Mouse (Mus musculus) neural tube, embryonic 14.5 days (tissue): ENCODE results near the gene Gramd1b. TPM values are rescaled to one million over a fixed set of nuclear protein-coding genes. Genes with fewer than 3 reads are reported as not detected.
A peak's percentile ranks its signal among the peaks of the same experiment; 100 is the strongest.

Experiments
- ATAC-seq: fragments of 200-750 bp; cut with Nextera tagmentation; 2 replicates; pipeline ENCODE4 v1.8.0; 2017; ENCODE audit warnings: low read depth, mild to moderate bottlenecking, moderate TSS enrichment, moderate library complexity
- H3K27ac ChIP-seq: fragments of 300-500 bp; sonication (generic); 2 replicates; pipeline ENCODE4 v1.5.1; 2014; ENCODE audit warnings: low read depth, mild to moderate bottlenecking, control low read depth, low read length, moderate library complexity, mixed read lengths
- H3K27me3 ChIP-seq: fragments of 300-500 bp; sonication (generic); 2 replicates; pipeline ENCODE4 v1.6.1; 2014; ENCODE audit warnings: low read length; ENCODE audit not compliant: control insufficient read depth, insufficient read depth
- H3K36me3 ChIP-seq: fragments of 300-500 bp; sonication (generic); 2 replicates; pipeline ENCODE4 v1.6.1; 2014; ENCODE audit warnings: low read length, mixed read lengths; ENCODE audit not compliant: control insufficient read depth, insufficient read depth
- H3K4me1 ChIP-seq: fragments of 300-500 bp; sonication (generic); 2 replicates; pipeline ENCODE4 v1.6.1; 2014; ENCODE audit warnings: low read length; ENCODE audit not compliant: control insufficient read depth, insufficient read depth
- H3K4me2 ChIP-seq: fragments of 300-500 bp; sonication (generic); 2 replicates; pipeline ENCODE4 v1.6.1; 2014; ENCODE audit warnings: mild to moderate bottlenecking, low read depth, low read length, control low read depth
- H3K4me3 ChIP-seq: fragments of 300-500 bp; sonication (generic); 2 replicates; pipeline ENCODE4 v1.5.1; 2014; ENCODE audit warnings: low read depth, low read length, control low read depth, mixed read lengths
- H3K9ac ChIP-seq: fragments of 300-500 bp; sonication (generic); replicated peaks from 2 replicates; pipeline ENCODE4 v1.6.1; 2014; ENCODE audit warnings: low read depth, mild to moderate bottlenecking, control low read depth, low read length, mixed read lengths
- H3K9me3 ChIP-seq: fragments of 300-500 bp; sonication (generic); 2 replicates; pipeline ENCODE4 v1.6.1; 2016; ENCODE audit warnings: low read length; ENCODE audit not compliant: control insufficient read depth
- WGBS: fragments of 180-500 bp; shearing (Covaris S2); extraction: QIAGEN DNeasy Blood & Tissue Kit; methylation state at CpG from one replicate; pipeline ENCODE4 v1.1.7; 2014; 5-methylcytosine and 5-hydroxymethylcytosine counted together
- polyA plus RNA-seq: library from polyadenylated mRNA; unstranded; fragments of >200 nt; fragmentation: Nextera tagmentation; extraction: Ambion mirVana; gene quantifications from 2 replicates; pipeline ENCODE4 v1.2.1, GENCODE M21; 2014

Gene Gramd1b
- polyA plus RNA-seq, 1 experiment from 2014 or later: 13.9 TPM

DNA sequence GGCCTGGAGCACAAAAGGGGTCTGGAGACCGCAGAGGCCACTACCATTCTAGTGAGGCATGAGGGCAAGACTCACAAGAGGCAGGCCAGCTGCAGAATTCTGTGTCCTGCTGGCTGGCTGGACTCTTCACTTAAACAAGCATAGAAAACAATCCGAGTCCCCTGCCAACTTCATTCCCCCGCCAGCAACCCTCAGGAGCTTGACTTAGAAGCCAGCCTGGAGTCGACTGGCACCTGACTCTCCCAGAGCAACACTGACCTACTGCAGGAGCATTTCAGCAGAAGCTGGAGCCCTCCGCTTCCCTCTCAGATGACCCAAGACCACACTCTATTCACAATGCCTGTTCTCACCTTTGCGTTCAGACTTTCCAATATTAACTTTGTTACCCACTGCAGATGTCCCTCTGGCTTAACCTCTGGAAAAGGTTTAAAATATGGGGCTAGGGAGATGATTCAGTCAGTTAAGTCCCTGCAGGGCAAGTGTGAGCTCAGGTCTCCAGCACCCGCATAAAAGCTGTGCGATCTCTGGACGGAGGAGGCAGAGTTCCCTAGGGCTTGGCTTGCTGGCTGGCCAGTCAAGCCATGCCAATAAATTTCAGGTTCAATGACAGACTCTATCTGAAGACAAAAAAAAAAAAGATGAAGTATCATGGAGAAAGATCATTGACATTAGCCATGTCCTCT lies 104.8 kb downstream of the Gramd1b start:
- H3K9ac ChIP-seq: no peak overlapping the region
- H3K27ac ChIP-seq: no peak overlapping the region
- no peaks in the 10 kb centered on the region for H3K4me1 ChIP-seq
- ATAC-seq: no peak
- H3K36me3 ChIP-seq: no peaks in the 10 kb centered on the region
- no peak overlapping the region for H3K4me2 ChIP-seq
- H3K4me3 ChIP-seq: no peak overlapping the region
- H3K27me3 ChIP-seq: no peaks in the 10 kb centered on the region
- WGBS: 85% methylated on average over 9 of the region's 9 CpGs
- no peaks in the 10 kb centered on the region for H3K9me3 ChIP-seq

DNA sequence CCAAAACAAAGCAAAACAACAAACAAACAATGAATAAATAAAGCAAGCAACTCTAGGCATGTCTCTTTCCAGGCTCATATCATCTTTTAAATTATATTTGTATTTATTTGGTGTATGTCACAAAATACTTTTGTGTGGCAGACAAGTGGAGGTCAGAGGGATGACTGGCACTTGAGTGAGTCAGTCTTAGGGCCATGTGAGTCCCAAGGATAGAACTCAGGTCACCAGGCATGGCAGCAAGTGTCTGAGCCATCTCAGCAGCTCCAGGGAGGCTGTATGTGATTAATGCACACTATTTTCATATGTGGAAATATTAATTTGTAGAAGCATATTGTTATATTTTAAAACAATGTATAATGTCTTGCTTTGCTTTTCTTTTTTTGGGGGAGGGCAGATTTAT lies 106.3 kb downstream of the Gramd1b start:
- Histone ChIP-seq H3K27ac (no peak overlapping the region), H3K9me3 (no peaks in the 10 kb centered on the region), H3K9ac (no peak overlapping the region), H3K4me1 (no peaks in the 10 kb centered on the region), H3K4me2 (no peak overlapping the region), H3K4me3 (no peak overlapping the region), H3K27me3 (no peaks in the 10 kb centered on the region), H3K36me3 (no peaks in the 10 kb centered on the region)
- ATAC-seq: no peak

GRCm38 (mm10) chr9:40423427-40423867 lies 107.7 kb downstream of the Gramd1b start:
- Histone ChIP-seq H3K9me3 (no peaks in the 10 kb centered on the region), H3K27me3 (no peaks in the 10 kb centered on the region), H3K4me3 (no peak overlapping the region), H3K27ac (no peak overlapping the region), H3K4me1 (no peaks in the 10 kb centered on the region), H3K36me3 (no peaks in the 10 kb centered on the region), H3K9ac (no peak overlapping the region), H3K4me2 (no peak overlapping the region)
- WGBS: 85% methylated on average over 6 of the region's 6 CpGs
- ATAC-seq: no peak

- Histone ChIP-seq H3K9ac (no peak overlapping the region), H3K36me3 (no peaks in the 10 kb centered on the region), H3K27ac (no peak overlapping the region), H3K9me3 (no peaks in the 10 kb centered on the region), H3K4me3 (no peak overlapping the region), H3K4me1 (no peaks in the 10 kb centered on the region), H3K27me3 (no peaks in the 10 kb centered on the region), H3K4me2 (no peak overlapping the region)
- 83% methylated on average over 11 of the region's 11 CpGs for WGBS
- ATAC-seq: no peak
Measured at GRCm38 (mm10) chr9:40422368-40423057, 108.7 kb downstream of the Gramd1b start.

DNA sequence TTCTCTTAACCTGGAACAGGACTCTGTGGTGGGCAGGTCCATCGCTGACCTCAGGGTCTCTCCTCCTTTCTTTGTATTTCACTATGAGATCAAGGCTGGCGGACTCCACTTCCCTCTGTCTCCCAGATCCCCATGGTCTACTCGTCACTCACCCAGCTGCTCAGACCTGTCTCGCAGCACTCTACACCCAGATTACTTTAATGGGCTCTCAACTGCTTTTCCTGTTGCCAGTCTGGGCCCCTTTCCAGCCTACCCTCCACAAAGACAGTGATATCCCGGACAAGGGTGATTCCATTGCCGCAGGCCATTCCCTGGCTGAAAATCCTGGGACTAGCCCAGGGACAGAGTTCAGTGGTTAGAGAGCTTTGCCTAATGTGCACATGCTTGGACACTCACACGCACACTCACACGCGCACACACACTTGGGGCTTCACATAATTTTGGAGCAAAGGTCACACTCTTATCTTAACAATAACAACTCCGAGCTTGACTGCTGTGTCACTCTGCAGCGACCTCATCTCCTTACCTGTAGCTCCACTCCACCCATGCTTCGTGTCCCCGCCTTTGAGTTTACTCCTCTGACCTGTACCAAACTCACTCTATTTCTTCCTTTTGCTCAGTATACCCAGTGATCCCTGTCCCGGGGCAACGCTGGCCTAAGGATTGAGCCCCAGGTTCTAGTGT lies 110.4 kb downstream of the Gramd1b start:
- H3K9me3 ChIP-seq: no peaks in the 10 kb centered on the region
- H3K4me1 ChIP-seq: no peaks in the 10 kb centered on the region
- no peak overlapping the region for H3K27ac ChIP-seq
- H3K36me3 ChIP-seq: no peaks in the 10 kb centered on the region
- H3K4me3 ChIP-seq: no peak overlapping the region
- H3K4me2 ChIP-seq: no peak overlapping the region
- H3K27me3 ChIP-seq: no peaks in the 10 kb centered on the region
- ATAC-seq: no peak
- no peak overlapping the region for H3K9ac ChIP-seq
- 89% methylated on average over 15 of the region's 15 CpGs for WGBS

DNA sequence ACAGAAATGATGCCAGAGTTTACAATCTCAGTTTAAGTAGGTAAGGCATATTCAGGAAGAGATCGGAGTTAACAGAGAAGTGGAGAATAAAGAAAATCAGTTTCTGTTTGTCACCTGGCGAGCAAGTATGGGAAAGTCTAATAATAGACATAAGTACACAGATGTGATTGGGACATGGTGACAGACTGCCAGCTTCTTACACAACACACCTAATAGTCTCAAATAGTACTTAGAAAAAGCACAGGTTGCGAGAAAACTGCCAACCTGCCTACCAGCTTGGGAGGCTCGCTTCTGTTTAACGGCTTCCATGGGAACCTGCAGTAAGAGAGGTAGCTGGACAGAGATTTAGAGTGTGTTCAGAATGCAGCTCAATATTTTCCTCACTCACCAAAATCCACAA lies 112.4 kb downstream of the Gramd1b start:
- Histone ChIP-seq H3K4me2 (no peak overlapping the region), H3K9me3 (no peaks in the 10 kb centered on the region), H3K27me3 (no peaks in the 10 kb centered on the region), H3K27ac (no peak overlapping the region), H3K4me1 (no peaks in the 10 kb centered on the region), H3K9ac (no peak overlapping the region), H3K4me3 (no peak overlapping the region), H3K36me3 (no peaks in the 10 kb centered on the region)
- WGBS: 95% methylated on average over 5 of the region's 5 CpGs
- no peak for ATAC-seq

DNA sequence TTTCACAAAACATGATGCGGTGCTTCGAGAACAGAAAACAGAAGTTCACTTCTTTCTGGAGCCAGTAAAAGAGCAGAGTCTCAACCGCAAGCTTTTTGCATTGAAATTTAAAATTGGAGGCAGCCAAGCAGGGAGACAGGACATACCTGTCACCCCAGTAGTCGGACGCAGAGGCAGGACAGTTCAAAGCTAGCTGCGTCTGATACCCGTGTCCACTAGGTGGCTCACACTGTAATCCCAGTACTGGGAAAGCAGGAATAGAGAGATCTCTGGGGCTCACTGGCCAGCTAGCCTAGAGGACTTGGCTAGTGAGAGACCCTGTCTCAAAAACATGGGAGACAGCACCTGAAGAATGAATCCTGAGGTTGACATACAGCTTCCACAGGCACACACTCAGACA lies 115.0 kb downstream of the Gramd1b start:
- Histone ChIP-seq H3K4me2 (no peak overlapping the region), H3K9me3 (no peaks in the 10 kb centered on the region), H3K27ac (no peak overlapping the region), H3K27me3 (no peaks in the 10 kb centered on the region), H3K9ac (no peak overlapping the region), H3K36me3 (no peaks in the 10 kb centered on the region), H3K4me3 (no peak overlapping the region), H3K4me1 (no peaks in the 10 kb centered on the region)
- WGBS: 86% methylated on average over 7 of the region's 7 CpGs
- no peak for ATAC-seq

DNA sequence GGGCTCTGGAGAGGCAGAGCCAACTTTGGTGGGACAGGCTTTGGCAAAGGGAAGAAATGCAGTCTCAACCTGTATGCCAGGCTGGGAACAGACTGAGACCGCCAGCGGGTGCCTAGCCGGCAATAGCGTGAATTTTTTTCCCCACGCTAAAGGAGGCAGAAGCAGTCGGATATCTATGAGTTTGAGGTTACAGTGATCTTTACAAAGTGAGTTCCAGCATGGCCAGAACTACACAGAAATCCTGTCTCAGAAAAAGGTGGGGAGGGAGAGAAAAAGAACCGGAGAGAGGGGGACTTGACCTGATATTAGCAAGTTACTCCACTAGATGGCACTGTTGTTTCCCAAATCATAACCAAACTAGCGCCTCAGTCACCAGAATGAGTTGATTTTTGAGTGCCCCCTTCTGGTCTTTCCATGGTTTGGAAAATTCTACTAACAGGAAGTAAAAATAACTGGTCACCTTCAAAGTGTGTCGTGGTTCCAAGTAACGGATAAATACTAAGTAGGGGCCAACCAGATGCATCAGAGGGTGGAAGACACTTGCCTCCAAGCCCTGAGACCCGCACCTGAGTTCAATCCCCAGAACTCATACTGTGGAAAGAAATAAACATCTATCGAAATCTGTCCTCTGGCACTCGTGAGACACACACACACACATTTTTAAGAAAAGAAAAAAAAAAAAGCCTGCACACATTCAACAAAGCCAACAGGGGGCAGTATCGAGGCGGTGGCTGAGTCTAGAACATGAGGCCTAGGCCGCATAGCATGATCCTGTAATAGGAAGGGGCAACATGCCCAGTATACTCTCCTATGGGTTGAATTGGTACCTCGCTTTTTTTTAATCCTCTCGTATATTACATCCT lies 116.0 kb downstream of the Gramd1b start:
- ATAC-seq: peak; percentile 63
- peak overlapping the region; percentile 94 for H3K4me2 ChIP-seq
- 37% methylated on average over 18 of the region's 18 CpGs for WGBS

More for the DNA sequence above, 116.0 kb downstream of the Gramd1b start:
- Histone ChIP-seq H3K27ac (peak overlapping the region; percentile 28; the same call in 1 of the 2 replicates), H3K27me3 (no peaks in the 10 kb centered on the region), H3K9me3 (no peaks in the 10 kb centered on the region), H3K9ac (peak overlapping the region; percentile 68), H3K36me3 (no peaks in the 10 kb centered on the region), H3K4me3 (peak overlapping the region; percentile 65), H3K4me1 (no peaks in the 10 kb centered on the region)
